Mouse (Mus musculus) liver, adult 2 months (tissue): ENCODE results near the gene Nol6.

Experiments used
- CTCF ChIP-seq: fragments of 200-500 bp; IDR thresholded peaks from 2 replicates; pipeline ENCODE4 v1.5.1; 2011; ENCODE audit warnings: low read depth, low read length, control low read depth
- POLR2A ChIP-seq: fragments of 200-500 bp; IDR thresholded peaks from 2 replicates; pipeline ENCODE4 v1.6.1; 2011; ENCODE audit warnings: low read length, control low read depth; ENCODE audit not compliant: insufficient read depth; ENCODE audit errors: extremely low read depth

DNA sequence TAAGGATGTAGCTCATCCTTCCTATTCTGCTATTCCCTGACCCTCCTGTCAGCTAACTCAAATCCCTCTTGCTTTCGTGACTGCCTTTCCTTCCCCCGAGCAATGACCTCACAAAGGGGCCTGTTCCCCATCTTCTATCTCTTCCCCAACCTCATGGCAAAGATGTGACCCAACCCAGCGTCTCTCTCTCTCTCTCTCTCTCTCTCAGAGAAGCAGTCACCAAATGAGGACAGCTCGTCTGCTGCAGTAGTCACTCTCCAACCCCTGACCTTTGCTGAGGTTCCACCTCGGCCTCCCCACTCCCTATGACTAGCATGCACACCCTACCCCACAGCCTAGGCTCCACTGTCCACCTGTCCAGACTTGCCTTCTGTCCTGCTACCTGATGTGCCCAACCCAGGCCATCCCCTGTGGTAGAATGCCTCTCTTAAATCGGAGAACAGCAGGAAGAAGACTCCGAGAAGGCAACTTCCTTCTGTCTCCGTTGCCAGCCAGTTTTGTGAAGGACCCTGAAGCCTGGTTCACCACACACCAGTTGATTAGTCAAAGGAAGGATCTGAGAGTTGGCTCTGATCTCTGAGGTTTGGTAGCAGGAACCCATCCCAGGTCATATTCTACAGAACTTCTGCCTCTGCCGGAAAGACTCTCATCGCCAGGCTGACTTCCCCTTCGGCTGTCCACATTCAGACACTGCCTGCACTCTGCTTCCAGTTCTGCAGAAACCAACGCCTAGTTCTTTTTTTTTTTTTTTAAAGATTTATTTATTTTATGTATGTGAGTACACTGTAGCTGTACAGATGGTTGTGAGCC, 51.0 kb downstream of the Nol6 start:
- TF ChIP-seq CTCF (no peak), POLR2A (no peak)
